Mouse (Mus musculus): ENCODE results near the gene Tmprss11a.
A peak's percentile ranks its signal among the peaks of the same experiment; 100 is the strongest.

GRCm38 (mm10) chr5:86432697-86433096 is 36.1 kb downstream of the Tmprss11a start:
- TF ChIP-seq CTCF (IDR thresholded peaks at IDR 0.05; ENCODE audit: low read depth) (peak; percentile 64), EP300 (IDR thresholded peaks at IDR 0.05; ENCODE audit: low read depth) (no peak)

Data from liver, postnatal 0 days (tissue).